Mouse (Mus musculus) cerebellum, adult 2 months (tissue): ENCODE data around the gene Tsc22d1. TPM values are rescaled to one million over a fixed set of nuclear protein-coding genes. Genes with fewer than 3 reads are reported as not detected.

Experiments
- DNase-seq, 2 experiments: peaks; one replicate each; pipeline ENCODE4 v3.0.0; 2021
- H3K27ac ChIP-seq: fragments of 200-500 bp; 2 replicates; pipeline ENCODE4 v1.5.1; 2012; ENCODE audit warnings: low read length, control low read depth, inconsistent platforms; ENCODE audit not compliant: insufficient read depth
- H3K27me3 ChIP-seq: fragments of 200-500 bp; 2 replicates; pipeline ENCODE4 v1.6.1; 2012; ENCODE audit warnings: inconsistent platforms, mild to moderate bottlenecking, low read length, moderate library complexity; ENCODE audit not compliant: control insufficient read depth, insufficient read depth
- H3K4me1 ChIP-seq: fragments of 200-500 bp; 2 replicates; pipeline ENCODE4 v1.6.1; 2011; ENCODE audit warnings: low read length; ENCODE audit not compliant: control insufficient read depth, insufficient read depth
- H3K4me3 ChIP-seq: fragments of 200-500 bp; replicated peaks from 2 replicates; pipeline ENCODE3; 2011; ENCODE audit warnings: mild to moderate bottlenecking, low read depth, low read length, control low read depth; ENCODE audit not compliant: insufficient read depth
- CTCF ChIP-seq: fragments of 200-500 bp; IDR thresholded peaks from 2 replicates; pipeline ENCODE4 v1.5.1; 2011; ENCODE audit warnings: low read depth, mild to moderate bottlenecking, control low read depth, low read length, moderate library complexity, borderline replicate concordance; ENCODE audit not compliant: insufficient read depth
- POLR2A ChIP-seq: fragments of 200-500 bp; IDR thresholded peaks from 2 replicates; pipeline ENCODE4 v1.6.1; 2011; ENCODE audit warnings: low read length, control low read depth, borderline replicate concordance; ENCODE audit not compliant: insufficient read depth
- WGBS: fragments of 180-500 bp; shearing (Covaris S2); methylation state at CpG from one replicate; pipeline ENCODE4 v1.1.7; 2018; 5-methylcytosine and 5-hydroxymethylcytosine counted together
- polyA plus RNA-seq: library from polyadenylated mRNA; depleted of rRNA; stranded (reverse); fragments of >200 nt; gene quantifications from 2 replicates; pipeline ENCODE4 v1.2.3, GENCODE M21; 2012

Tsc22d1 gene
- polyA plus RNA-seq, 1 experiment: 362 TPM

DNA sequence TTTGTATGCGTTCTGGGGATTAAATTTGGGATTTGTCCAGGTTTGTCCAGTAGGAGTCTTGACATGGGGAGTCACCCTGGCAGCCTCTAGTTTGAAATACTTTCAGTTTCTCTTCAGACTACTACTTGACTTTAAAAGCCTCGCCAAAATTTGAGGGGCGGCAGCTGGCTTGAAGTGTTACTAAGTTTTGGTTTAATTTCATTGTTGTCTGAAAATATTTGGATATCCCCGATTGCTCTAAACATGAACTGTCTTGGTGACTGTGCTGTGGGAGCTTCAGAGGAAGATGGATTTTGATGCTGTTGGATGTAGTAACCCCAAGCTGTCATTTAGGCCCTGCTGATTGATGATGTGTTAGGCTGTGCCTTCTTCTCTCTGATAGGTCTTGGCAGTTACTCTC lies 34.2 kb downstream of the Tsc22d1 start:
- Histone ChIP-seq H3K27me3 (no peaks in the 10 kb centered on the region), H3K4me1 (no peaks in the 10 kb centered on the region), H3K4me3 (no peak overlapping the region), H3K27ac (no peak overlapping the region)
- 34% methylated on average over 4 of the region's 4 CpGs for WGBS
- TF ChIP-seq CTCF (no peak), POLR2A (no peak)
- DNase-seq: no peak

GRCm38 (mm10) chr14:76451011-76451410 lies 36.2 kb downstream of the Tsc22d1 start:
- no peaks in the 10 kb centered on the region for H3K27me3 ChIP-seq
- WGBS: 66% methylated on average over 6 of the region's 6 CpGs
- no peak overlapping the region for H3K27ac ChIP-seq
- H3K4me3 ChIP-seq: no peak overlapping the region
- TF ChIP-seq CTCF (no peak), POLR2A (no peak)
- no peak for DNase-seq
- H3K4me1 ChIP-seq: no peaks in the 10 kb centered on the region

DNA sequence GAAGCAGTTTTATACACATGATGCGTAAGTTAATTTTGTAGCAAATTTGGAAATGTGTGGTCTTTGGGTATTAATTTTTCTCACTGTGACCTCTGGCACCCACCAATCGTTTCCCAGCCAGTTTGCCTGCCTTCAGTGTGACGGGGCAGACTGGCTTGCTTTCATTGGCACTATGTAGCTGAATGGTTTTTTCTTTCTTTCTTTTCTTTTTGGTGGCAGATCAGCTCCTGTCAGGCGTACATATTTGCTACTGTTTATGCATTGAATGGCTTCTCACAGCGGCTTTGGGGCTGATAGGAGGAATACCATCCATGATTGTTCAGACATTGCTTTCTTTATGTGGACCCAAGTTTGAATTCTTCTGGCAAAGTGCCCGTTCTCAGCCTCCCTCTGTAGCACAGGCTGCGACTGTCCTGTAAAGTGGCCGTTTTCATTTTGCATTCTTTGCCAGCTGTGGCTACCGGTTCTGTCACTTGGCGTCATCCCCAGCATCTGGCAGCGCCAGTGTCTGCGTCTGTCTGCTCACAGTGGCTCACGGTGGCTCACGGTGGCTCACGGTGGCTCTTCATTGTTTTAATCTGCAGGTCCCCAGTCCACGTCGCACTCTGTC lies 38.1 kb downstream of the Tsc22d1 start:
- no peak for TF ChIP-seq POLR2A
- no peak for TF ChIP-seq CTCF
- Histone ChIP-seq H3K27ac (no peak overlapping the region), H3K4me1 (no peaks in the 10 kb centered on the region), H3K27me3 (no peaks in the 10 kb centered on the region), H3K4me3 (no peak overlapping the region)
- 25% methylated on average over 17 of the region's 17 CpGs for WGBS
- peak in 1 of 2 experiments; percentile 20 for DNase-seq

DNA sequence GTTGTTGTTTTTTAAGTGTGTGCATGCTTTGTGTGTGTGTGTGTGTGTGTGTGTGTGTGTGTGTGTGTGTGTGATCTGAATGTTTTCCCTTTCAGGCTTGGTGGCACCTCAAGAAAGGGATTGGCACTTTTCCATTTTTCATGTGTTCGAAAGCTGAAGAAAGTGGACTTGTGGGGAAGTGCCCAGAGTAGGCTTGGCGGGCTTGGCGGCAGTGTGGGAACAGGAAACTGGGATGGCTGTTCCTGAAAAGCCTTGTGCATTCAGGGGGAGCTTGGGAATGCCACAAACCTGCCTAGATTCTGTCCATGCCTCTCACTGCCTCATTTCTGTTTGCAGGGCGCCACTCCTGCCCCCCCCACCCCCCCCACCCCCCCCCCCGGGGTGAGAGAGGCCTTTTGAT lies 39.9 kb downstream of the Tsc22d1 start:
- no peak for TF ChIP-seq CTCF
- no peak for TF ChIP-seq POLR2A
- H3K27me3 ChIP-seq: no peaks in the 10 kb centered on the region
- no peak for DNase-seq
- no peak overlapping the region for H3K27ac ChIP-seq
- no peak overlapping the region for H3K4me3 ChIP-seq
- WGBS: 42% methylated on average over 5 of the region's 5 CpGs
- no peaks in the 10 kb centered on the region for H3K4me1 ChIP-seq

GRCm38 (mm10) chr14:76455159-76455558 lies 40.4 kb downstream of the Tsc22d1 start:
- peak in 1 of 2 experiments; percentile 30 for DNase-seq
- Histone ChIP-seq H3K4me1 (no peaks in the 10 kb centered on the region), H3K27me3 (no peaks in the 10 kb centered on the region), H3K27ac (no peak overlapping the region), H3K4me3 (no peak overlapping the region)
- TF ChIP-seq POLR2A: no peak
- TF ChIP-seq CTCF: no peak
- WGBS: 16% methylated on average over 7 of the region's 7 CpGs

- WGBS: 78% methylated on average over 3 of the region's 3 CpGs
- DNase-seq: no peak
- H3K4me1 ChIP-seq: 0 out of 2 replicates have a peak, but pooled peaks cover 2% of the 10 kb centered on the region
Measured at GRCm38 (mm10) chr14:76457696-76458095, 42.9 kb downstream of the Tsc22d1 start.

DNA sequence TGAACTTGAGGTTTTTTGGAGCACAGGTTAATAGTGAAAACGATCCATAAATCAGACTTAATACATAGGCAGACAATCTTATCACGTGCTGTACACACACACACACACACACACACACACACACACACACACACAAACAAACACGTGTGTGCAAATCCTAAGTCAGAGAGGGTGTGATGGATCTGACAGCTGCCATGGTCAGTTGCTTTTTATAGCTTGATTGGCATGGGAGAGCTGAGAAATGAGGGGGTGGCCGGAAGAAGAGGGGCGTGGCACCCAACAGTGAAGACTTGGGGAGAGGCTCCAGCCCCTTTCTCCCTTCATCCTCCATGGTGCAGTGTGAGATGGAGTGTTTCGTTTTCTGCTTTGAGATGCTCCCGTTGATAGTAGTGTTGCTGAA lies 45.4 kb downstream of the Tsc22d1 start:
- no peak overlapping the region for H3K4me3 ChIP-seq
- WGBS: 60% methylated on average over 7 of the region's 7 CpGs
- no peak overlapping the region for H3K27ac ChIP-seq
- H3K27me3 ChIP-seq: no peaks in the 10 kb centered on the region
- H3K4me1 ChIP-seq: 0 out of 2 replicates have a peak, but pooled peaks cover 2% of the 10 kb centered on the region
- DNase-seq: no peak
- no peak for TF ChIP-seq POLR2A
- no peak for TF ChIP-seq CTCF

More at GRCm38 (mm10) chr14:76457696-76458095, 42.9 kb downstream of the Tsc22d1 start:
- no peaks in the 10 kb centered on the region for H3K27me3 ChIP-seq
- no peak overlapping the region for H3K27ac ChIP-seq
- TF ChIP-seq CTCF (no peak), POLR2A (no peak)
- no peak overlapping the region for H3K4me3 ChIP-seq

GRCm38 (mm10) chr14:76461182-76461775 lies 46.5 kb downstream of the Tsc22d1 start:
- WGBS: 76% methylated on average over 10 of the region's 10 CpGs
- Histone ChIP-seq H3K4me1 (0 out of 2 replicates have a peak, but pooled peaks cover 2% of the 10 kb centered on the region), H3K27ac (no peak overlapping the region), H3K27me3 (no peaks in the 10 kb centered on the region), H3K4me3 (no peak overlapping the region)
- no peak for DNase-seq
- no peak for TF ChIP-seq POLR2A
- TF ChIP-seq CTCF: no peak
